Mouse (Mus musculus): Measurements from ENCODE around the gene Vmn1r204. TPM values are rescaled to one million over a fixed set of nuclear protein-coding genes. Genes with fewer than 3 reads are reported as not detected.
"Not testable (repeated sequence)": the region's sequence is repeated elsewhere in the genome, so short reads cannot be mapped to it uniquely, and the experiment has no call there.

The Vmn1r204 gene
- not detected in 2 replicates for polyA plus RNA-seq (2014; fragmentation: Nextera tagmentation; extraction: Ambion mirVana)

DNA sequence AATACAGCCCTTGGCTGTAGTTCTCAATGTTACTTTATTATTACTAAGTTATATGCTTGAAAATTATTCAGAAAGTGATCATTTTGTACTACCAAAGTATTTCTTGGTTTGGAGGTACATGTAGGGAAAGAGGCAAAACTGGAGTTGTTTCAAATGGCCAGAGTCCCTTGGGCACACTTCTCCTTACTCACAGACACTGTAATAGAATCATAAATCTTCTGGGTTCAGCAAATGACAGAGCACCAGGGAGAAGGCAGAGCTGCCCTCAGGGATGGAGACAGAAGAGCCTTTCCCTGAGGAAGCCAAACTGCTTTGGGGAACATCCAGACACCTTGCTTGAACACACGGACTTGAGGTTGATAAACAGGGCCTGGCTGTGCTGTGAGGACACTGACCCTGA lies at the start of gene Vmn1r204:
Gene Vmn1r204 (plus strand): TSS at position 301 of the 400 bp plus-strand sequence.
- not testable (repeated sequence) for H3K9ac ChIP-seq (replicated peaks; ENCODE audit: low read depth, low read length); H3K4me2 ChIP-seq (ENCODE audit: low read depth, low read length); ATAC-seq (ENCODE audit: low read depth); H3K4me3 ChIP-seq (ENCODE audit: low read depth, low read length); H3K27me3 ChIP-seq (ENCODE audit: control insufficient read depth, insufficient read depth, low read length); H3K9me3 ChIP-seq (ENCODE audit: control insufficient read depth, low read length); H3K4me1 ChIP-seq (ENCODE audit: control insufficient read depth, insufficient read depth, low read length); H3K27ac ChIP-seq (ENCODE audit: low read depth, low read length); H3K36me3 ChIP-seq (ENCODE audit: control insufficient read depth, insufficient read depth, low read length)
- 81% methylated on average over 1 of the region's 1 CpGs for WGBS

DNA sequence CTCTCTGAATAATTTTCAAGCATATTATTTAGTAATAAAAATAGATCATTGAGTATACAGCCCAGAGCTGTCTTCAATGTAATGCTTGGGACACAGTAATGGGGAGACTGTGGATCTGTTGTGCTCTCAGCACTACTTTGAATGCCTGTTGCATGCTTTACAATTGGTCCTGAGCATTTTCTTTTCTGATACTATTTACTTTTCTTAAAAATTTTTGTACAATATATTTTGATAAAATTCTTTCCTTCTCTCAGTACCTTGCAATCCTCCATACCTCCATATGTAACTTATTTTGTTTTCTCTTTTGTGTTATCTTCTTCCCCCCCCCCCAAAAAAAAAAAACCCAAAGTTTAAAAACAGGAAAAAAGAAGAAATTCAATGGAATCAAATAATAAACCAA lies 47.7 kb upstream of the Vmn1r204 start, which contains the start of gene Vmn1r202:
Gene Vmn1r202 (minus strand): TSS at position 101 of the 400 bp plus-strand sequence.
- Histone ChIP-seq H3K27me3 (ENCODE audit: control insufficient read depth, insufficient read depth, low read length) (no peaks in the 10 kb centered on the region), H3K4me3 (ENCODE audit: low read depth, low read length) (no peak within 1 kb of the TSS), H3K27ac (ENCODE audit: low read depth, low read length) (no peak within 1 kb of the TSS)

GRCm38 (mm10) chr13:22517814-22518213 lies 35.2 kb upstream of the Vmn1r204 start, which contains the start of gene Vmn1r203:
Vmn1r203 (plus strand) TSS chr13:22518114.
- no peaks in the 10 kb centered on the region for H3K9me3 ChIP-seq (ENCODE audit: control insufficient read depth, low read length)
- no peak within 1 kb of the TSS for H3K4me2 ChIP-seq (ENCODE audit: low read depth, low read length)
- H3K4me3 ChIP-seq (ENCODE audit: low read depth, low read length): no peak within 1 kb of the TSS
- no peaks in the 10 kb centered on the region for H3K36me3 ChIP-seq (ENCODE audit: control insufficient read depth, insufficient read depth, low read length)
- no peaks in the 10 kb centered on the region for H3K27me3 ChIP-seq (ENCODE audit: control insufficient read depth, insufficient read depth, low read length)
- no peak within 1 kb of the TSS for H3K27ac ChIP-seq (ENCODE audit: low read depth, low read length)
- H3K9ac ChIP-seq (replicated peaks; ENCODE audit: low read depth, low read length): no peak within 1 kb of the TSS
- no peaks in the 10 kb centered on the region for H3K4me1 ChIP-seq (ENCODE audit: control insufficient read depth, insufficient read depth, low read length)
- ATAC-seq (ENCODE audit: low read depth): no peak

More for the DNA sequence above, 47.7 kb upstream of the Vmn1r204 start, which contains the start of gene Vmn1r202:
- H3K36me3 ChIP-seq (ENCODE audit: control insufficient read depth, insufficient read depth, low read length): no peaks in the 10 kb centered on the region
- H3K9ac ChIP-seq (replicated peaks; ENCODE audit: low read depth, low read length): no peak within 1 kb of the TSS
- no peak within 1 kb of the TSS for H3K4me2 ChIP-seq (ENCODE audit: low read depth, low read length)
- H3K4me1 ChIP-seq (ENCODE audit: control insufficient read depth, insufficient read depth, low read length): no peaks in the 10 kb centered on the region
- ATAC-seq (ENCODE audit: low read depth): no peak
- H3K9me3 ChIP-seq (ENCODE audit: control insufficient read depth, low read length): no peaks in the 10 kb centered on the region

GRCm38 (mm10) chr13:22574911-22575310 lies 21.9 kb downstream of the Vmn1r204 start:
- 77% methylated on average over 3 of the region's 3 CpGs for WGBS
- not testable (repeated sequence) for H3K27ac ChIP-seq (ENCODE audit: low read depth, low read length); H3K9me3 ChIP-seq (ENCODE audit: control insufficient read depth, low read length); H3K36me3 ChIP-seq (ENCODE audit: control insufficient read depth, insufficient read depth, low read length); H3K4me2 ChIP-seq (ENCODE audit: low read depth, low read length); ATAC-seq (ENCODE audit: low read depth); H3K4me3 ChIP-seq (ENCODE audit: low read depth, low read length); H3K4me1 ChIP-seq (ENCODE audit: control insufficient read depth, insufficient read depth, low read length); H3K27me3 ChIP-seq (ENCODE audit: control insufficient read depth, insufficient read depth, low read length); H3K9ac ChIP-seq (replicated peaks; ENCODE audit: low read depth, low read length)

DNA sequence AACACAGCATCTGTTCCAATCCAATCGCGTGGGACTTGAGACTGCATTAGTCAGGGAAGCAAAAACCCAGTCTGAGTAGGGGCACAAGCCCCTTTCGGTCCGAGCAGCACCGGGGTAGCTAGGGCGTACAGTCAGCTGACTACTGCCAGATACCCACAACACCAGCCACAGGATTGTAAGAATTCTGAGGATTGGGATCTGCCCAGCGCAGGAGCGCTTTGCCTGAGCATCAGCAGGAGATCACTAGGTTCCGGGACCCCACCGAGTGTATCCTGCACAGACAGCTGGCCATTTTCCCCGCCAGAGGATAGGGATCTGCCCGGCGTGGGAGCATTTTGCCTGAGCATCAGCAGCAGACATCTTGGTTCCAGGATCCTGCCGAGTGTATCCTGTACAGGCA lies 30.3 kb downstream of the Vmn1r204 start:
- not testable (repeated sequence) for H3K9ac ChIP-seq (replicated peaks; ENCODE audit: low read depth, low read length); ATAC-seq (ENCODE audit: low read depth); H3K4me3 ChIP-seq (ENCODE audit: low read depth, low read length); H3K4me2 ChIP-seq (ENCODE audit: low read depth, low read length); H3K9me3 ChIP-seq (ENCODE audit: control insufficient read depth, low read length); H3K27ac ChIP-seq (ENCODE audit: low read depth, low read length); H3K36me3 ChIP-seq (ENCODE audit: control insufficient read depth, insufficient read depth, low read length); H3K27me3 ChIP-seq (ENCODE audit: control insufficient read depth, insufficient read depth, low read length); H3K4me1 ChIP-seq (ENCODE audit: control insufficient read depth, insufficient read depth, low read length)
- WGBS: 80% methylated on average over 14 of the region's 14 CpGs

DNA sequence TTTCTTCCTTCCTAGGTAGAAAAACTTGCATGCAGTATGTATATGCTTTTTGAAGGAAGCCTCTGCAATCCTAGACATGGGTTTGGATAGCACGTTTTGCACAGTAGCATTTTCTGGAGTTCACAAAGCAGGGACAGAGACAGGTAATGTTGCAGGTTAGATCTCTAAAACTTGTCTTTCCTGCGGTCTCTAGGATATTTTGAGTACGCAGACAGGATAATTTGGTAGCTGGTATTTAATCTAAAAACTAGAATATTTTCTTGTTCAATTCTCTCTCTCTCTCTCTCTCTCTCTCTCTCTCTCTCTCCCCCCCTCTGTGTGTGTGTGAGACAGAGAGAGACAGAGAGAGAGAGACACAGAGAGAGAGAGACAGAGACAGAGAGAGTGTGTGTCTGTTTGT lies 39.9 kb downstream of the Vmn1r204 start, which contains the start of gene Vmn1r205:
Gene Vmn1r205 (minus strand): TSS at position 101 of the 400 bp plus-strand sequence.
- whole genome bisulfite sequencing: 88% methylated on average over 3 of the region's 3 CpGs

More for the DNA sequence above, 39.9 kb downstream of the Vmn1r204 start, which contains the start of gene Vmn1r205:
- no peak within 1 kb of the TSS for H3K9ac ChIP-seq (replicated peaks; ENCODE audit: low read depth, low read length)
- H3K4me2 ChIP-seq (ENCODE audit: low read depth, low read length): no peak within 1 kb of the TSS
- no peak within 1 kb of the TSS for H3K27ac ChIP-seq (ENCODE audit: low read depth, low read length)
- H3K36me3 ChIP-seq (ENCODE audit: control insufficient read depth, insufficient read depth, low read length): no peaks in the 10 kb centered on the region
- no peak for ATAC-seq (ENCODE audit: low read depth)
- no peaks in the 10 kb centered on the region for H3K9me3 ChIP-seq (ENCODE audit: control insufficient read depth, low read length)
- H3K4me3 ChIP-seq (ENCODE audit: low read depth, low read length): no peak within 1 kb of the TSS
- H3K4me1 ChIP-seq (ENCODE audit: control insufficient read depth, insufficient read depth, low read length): no peaks in the 10 kb centered on the region
- H3K27me3 ChIP-seq (ENCODE audit: control insufficient read depth, insufficient read depth, low read length): no peaks in the 10 kb centered on the region

Other genes with a start within 250 kb of the Vmn1r204 start
- not detected in 2 replicates for gene Vmn1r197, start 228.6 kb upstream of the Vmn1r204 start, polyA plus RNA-seq (2014; fragmentation: Nextera tagmentation; extraction: Ambion mirVana)
- gene Vmn1r198, start 202.8 kb upstream of the Vmn1r204 start, polyA plus RNA-seq (2014; fragmentation: Nextera tagmentation; extraction: Ambion mirVana): not detected in 2 replicates
- gene Vmn1r199, start 173.4 kb upstream of the Vmn1r204 start, polyA plus RNA-seq (2014; fragmentation: Nextera tagmentation; extraction: Ambion mirVana): not detected in 2 replicates
- not detected in 2 replicates for gene Vmn1r200, start 162.8 kb upstream of the Vmn1r204 start, polyA plus RNA-seq (2014; fragmentation: Nextera tagmentation; extraction: Ambion mirVana)
- not detected in 2 replicates for gene Vmn1r201, start 81.3 kb upstream of the Vmn1r204 start, polyA plus RNA-seq (2014; fragmentation: Nextera tagmentation; extraction: Ambion mirVana)
- not detected in 2 replicates for gene Vmn1r202, start 47.8 kb upstream of the Vmn1r204 start, polyA plus RNA-seq (2014; fragmentation: Nextera tagmentation; extraction: Ambion mirVana)
- gene Vmn1r203, start 35.1 kb upstream of the Vmn1r204 start, polyA plus RNA-seq (2014; fragmentation: Nextera tagmentation; extraction: Ambion mirVana): not detected in 2 replicates
- not detected in 2 replicates for gene Vmn1r205, start 39.8 kb downstream of the Vmn1r204 start, polyA plus RNA-seq (2014; fragmentation: Nextera tagmentation; extraction: Ambion mirVana)
- not detected in 2 replicates for gene Vmn1r206, start 71.1 kb downstream of the Vmn1r204 start, polyA plus RNA-seq (2014; fragmentation: Nextera tagmentation; extraction: Ambion mirVana)
- not detected in 2 replicates for gene Vmn1r207-ps, start 176.4 kb downstream of the Vmn1r204 start, polyA plus RNA-seq (2014; fragmentation: Nextera tagmentation; extraction: Ambion mirVana)
- gene Vmn1r208, start 224.2 kb downstream of the Vmn1r204 start, polyA plus RNA-seq (2014; fragmentation: Nextera tagmentation; extraction: Ambion mirVana): not detected in 2 replicates

Data from neural tube, embryonic 14.5 days (tissue).